Mouse (Mus musculus): ENCODE measurements at regions not wholly inside any gene's neighbourhood (a gene's known extent, or its start where the extent isn't known, plus 50 kb on each side); places are given as distances from the start of the nearest gene placed in this dataset.

DNA sequence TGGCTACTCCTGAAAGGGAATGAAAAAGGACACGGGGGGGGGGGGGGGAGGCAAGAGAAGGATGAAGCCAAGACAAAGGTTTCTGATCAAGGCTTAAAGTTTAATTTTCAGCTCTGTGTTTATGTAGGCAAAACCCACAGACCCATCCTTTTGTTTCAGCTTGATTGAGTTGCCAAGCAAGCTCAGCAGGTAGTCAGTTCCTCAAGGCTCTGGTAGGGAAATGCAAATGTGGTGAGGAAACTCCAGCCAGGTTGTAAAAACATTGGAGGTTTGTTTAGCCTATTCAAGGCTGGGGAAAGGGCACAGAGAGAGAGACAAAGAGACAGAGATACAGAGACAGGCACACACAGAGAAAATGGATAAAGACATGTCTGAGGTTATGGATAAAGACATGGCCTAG is 99.4 kb upstream of the Ddhd1 start:
- H3K27ac ChIP-seq (ENCODE audit: insufficient read depth, low read depth, low read length), result no peak overlapping the region
- TF ChIP-seq CTCF (IDR thresholded peaks at IDR 0.05; ENCODE audit: low read depth, low read length), result no peak
- H3K4me3 ChIP-seq (ENCODE audit: insufficient read depth, low read length), result no peak overlapping the region
- peaks cover 9% of the 10 kb centered on the region for H3K4me1 ChIP-seq (ENCODE audit: control insufficient read depth, insufficient read depth, low read length)

GRCm38 (mm10) chr14:45760890-45761680 is 103.1 kb upstream of the Ddhd1 start:
- Histone ChIP-seq H3K27ac (ENCODE audit: insufficient read depth, low read depth, low read length) (no peak overlapping the region), H3K4me3 (ENCODE audit: insufficient read depth, low read length) (no peak overlapping the region), H3K4me1 (ENCODE audit: control insufficient read depth, insufficient read depth, low read length) (peaks cover 6% of the 10 kb centered on the region; the same call in 1 of the 2 replicates)
- no peak for TF ChIP-seq POLR2A (IDR thresholded peaks at IDR 0.05; ENCODE audit: borderline replicate concordance, low read depth, low read length)
- no peak for TF ChIP-seq CTCF (IDR thresholded peaks at IDR 0.05; ENCODE audit: low read depth, low read length)

- TF ChIP-seq CTCF (IDR thresholded peaks at IDR 0.05; ENCODE audit: low read depth, low read length), result no peak
- TF ChIP-seq POLR2A (IDR thresholded peaks at IDR 0.05; ENCODE audit: borderline replicate concordance, low read depth, low read length), result no peak
- Histone ChIP-seq H3K4me3 (ENCODE audit: insufficient read depth, low read length) (no peak overlapping the region), H3K27ac (ENCODE audit: insufficient read depth, low read depth, low read length) (no peak overlapping the region), H3K4me1 (ENCODE audit: control insufficient read depth, insufficient read depth, low read length) (peaks cover under 1% of the 10 kb centered on the region; the same call in 1 of the 2 replicates)
Measured at GRCm38 (mm10) chr14:45764231-45764630, 106.3 kb upstream of the Ddhd1 start.

DNA sequence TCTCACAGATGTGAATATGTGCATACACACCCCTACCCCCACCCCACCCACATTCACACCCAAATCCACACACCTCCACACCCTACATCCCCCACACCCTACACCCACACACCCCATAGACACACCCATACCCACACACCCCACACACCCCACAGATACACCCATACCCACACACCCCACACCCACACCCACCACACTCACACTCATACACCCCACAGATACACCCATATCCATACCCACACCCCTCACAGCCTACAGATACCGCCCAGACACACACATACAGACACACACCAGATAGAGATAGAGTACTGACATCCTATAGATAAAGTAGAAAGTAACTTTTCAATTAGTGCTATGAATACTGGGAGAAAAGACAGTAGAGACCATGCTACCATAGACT is 108.6 kb upstream of the Ddhd1 start:
- no peak for TF ChIP-seq CTCF (IDR thresholded peaks at IDR 0.05; ENCODE audit: low read depth, low read length)
- TF ChIP-seq POLR2A (IDR thresholded peaks at IDR 0.05; ENCODE audit: borderline replicate concordance, low read depth, low read length), result no peak
- no peak overlapping the region for H3K4me3 ChIP-seq (ENCODE audit: insufficient read depth, low read length)
- peaks cover 3% of the 10 kb centered on the region; the same call in 1 of the 2 replicates for H3K4me1 ChIP-seq (ENCODE audit: control insufficient read depth, insufficient read depth, low read length)

DNA sequence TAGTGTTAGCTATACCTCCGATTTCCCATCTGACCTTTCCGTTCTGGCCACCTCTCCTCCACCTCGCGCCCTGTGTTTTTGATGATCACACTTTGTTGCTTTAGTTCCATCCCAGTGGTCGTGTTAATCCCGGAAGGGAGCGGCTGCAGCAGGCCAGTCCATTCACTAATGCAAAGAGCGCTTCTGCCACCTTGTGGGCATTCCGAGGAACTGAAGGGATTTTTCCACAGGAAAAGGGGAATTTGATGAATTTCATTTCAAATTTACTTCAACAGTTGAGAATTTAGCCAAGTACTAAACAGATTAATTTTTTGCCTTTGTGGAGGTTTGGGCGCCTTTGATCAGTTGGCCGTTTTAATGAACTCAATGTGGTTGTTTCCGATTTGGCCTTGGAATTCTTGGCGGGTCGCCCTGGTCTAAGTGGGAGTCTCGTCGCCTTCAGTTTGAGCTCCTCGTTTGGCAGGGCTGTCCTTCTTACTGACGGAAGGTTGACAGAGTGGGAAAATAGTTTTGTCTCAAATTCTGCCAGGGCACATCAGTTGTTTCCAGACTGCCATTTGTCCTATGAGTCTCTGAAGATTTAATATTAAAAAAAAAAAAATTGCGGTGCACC is 114.8 kb upstream of the Ddhd1 start:
- peak overlapping the region; percentile 12; the same call in 1 of the 2 replicates for H3K4me3 ChIP-seq (ENCODE audit: insufficient read depth, low read length)
- peaks cover 7% of the 10 kb centered on the region; the same call in 1 of the 2 replicates for H3K4me1 ChIP-seq (ENCODE audit: control insufficient read depth, insufficient read depth, low read length)
- H3K27ac ChIP-seq (ENCODE audit: insufficient read depth, low read depth, low read length), result no peak overlapping the region
- TF ChIP-seq POLR2A (IDR thresholded peaks at IDR 0.05; ENCODE audit: borderline replicate concordance, low read depth, low read length) (no peak), CTCF (IDR thresholded peaks at IDR 0.05; ENCODE audit: low read depth, low read length) (peak; percentile 93)

More for the DNA sequence above, 108.6 kb upstream of the Ddhd1 start:
- no peak overlapping the region for H3K27ac ChIP-seq (ENCODE audit: insufficient read depth, low read depth, low read length)

DNA sequence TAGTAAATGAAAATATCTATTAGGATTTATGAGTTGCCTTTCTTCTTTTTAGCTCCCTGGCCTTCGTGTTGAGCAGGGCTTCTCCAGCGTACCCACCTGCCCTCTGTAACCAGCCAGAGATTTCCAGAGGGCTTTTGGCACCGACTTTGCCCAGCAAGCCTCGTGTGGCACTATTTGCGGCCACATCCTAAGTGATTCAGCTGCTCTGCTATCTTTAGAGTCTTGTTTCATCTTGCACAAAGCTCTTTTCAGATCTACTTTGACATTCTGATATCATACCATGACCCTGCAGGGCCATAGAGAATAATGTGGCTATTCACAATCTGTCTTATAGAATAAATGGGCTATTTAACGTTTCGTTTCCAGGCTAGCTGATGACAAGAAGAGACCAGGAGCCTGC is 115.4 kb upstream of the Ddhd1 start:
- Histone ChIP-seq H3K4me3 (ENCODE audit: insufficient read depth, low read length) (no peak overlapping the region), H3K27ac (ENCODE audit: insufficient read depth, low read depth, low read length) (no peak overlapping the region), H3K4me1 (ENCODE audit: control insufficient read depth, insufficient read depth, low read length) (peaks cover 7% of the 10 kb centered on the region; the same call in 1 of the 2 replicates)
- no peak for TF ChIP-seq POLR2A (IDR thresholded peaks at IDR 0.05; ENCODE audit: borderline replicate concordance, low read depth, low read length)
- no peak for TF ChIP-seq CTCF (IDR thresholded peaks at IDR 0.05; ENCODE audit: low read depth, low read length)

DNA sequence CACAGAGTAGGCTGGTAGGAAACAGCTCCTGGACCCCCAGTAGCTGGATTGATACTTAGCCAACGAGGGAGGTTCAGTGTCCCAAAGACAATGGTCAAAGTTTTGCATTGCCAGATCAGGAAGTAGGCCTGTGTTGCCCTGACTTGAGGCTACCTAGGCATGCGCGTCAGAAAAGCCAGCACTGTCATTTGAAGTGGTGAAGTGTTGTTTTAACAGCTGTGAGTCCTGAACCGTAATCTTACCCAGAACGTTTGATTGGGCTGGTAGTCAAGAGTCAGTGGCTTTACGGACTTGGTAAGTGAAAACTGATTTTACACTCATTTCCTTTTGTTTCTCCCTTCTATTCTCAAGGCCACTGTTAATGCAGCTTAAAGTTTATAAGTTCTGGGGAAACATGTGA is 123.9 kb upstream of the Ddhd1 start:
- TF ChIP-seq POLR2A (IDR thresholded peaks at IDR 0.05; ENCODE audit: borderline replicate concordance, low read depth, low read length), result no peak
- TF ChIP-seq CTCF (IDR thresholded peaks at IDR 0.05; ENCODE audit: low read depth, low read length), result no peak
- Histone ChIP-seq H3K4me3 (ENCODE audit: insufficient read depth, low read length) (no peak overlapping the region), H3K4me1 (ENCODE audit: control insufficient read depth, insufficient read depth, low read length) (no peaks in the 10 kb centered on the region), H3K27ac (ENCODE audit: insufficient read depth, low read depth, low read length) (no peak overlapping the region)

DNA sequence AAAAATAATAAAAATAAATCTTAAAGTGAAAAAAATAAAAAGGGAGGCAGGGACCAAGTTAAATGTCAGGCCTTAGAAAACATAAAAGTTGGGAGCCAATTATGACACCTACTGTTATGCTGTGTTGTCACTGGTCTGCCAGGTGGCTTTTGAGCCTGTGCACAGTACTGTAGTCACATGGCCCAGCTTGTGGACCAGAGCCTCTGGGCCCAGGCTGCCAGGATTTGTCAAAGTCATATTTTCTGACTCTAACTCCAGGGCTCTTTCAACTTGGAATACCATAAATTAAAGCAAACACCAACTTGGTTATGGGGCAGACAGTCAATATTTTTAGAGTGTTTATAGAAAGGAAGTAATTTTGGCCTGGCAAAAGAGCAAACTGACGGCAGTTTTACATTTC is 137.0 kb upstream of the Ddhd1 start:
- no peak overlapping the region for H3K4me3 ChIP-seq (ENCODE audit: insufficient read depth, low read length)
- no peaks in the 10 kb centered on the region for H3K4me1 ChIP-seq (ENCODE audit: control insufficient read depth, insufficient read depth, low read length)
- no peak overlapping the region for H3K27ac ChIP-seq (ENCODE audit: insufficient read depth, low read depth, low read length)
- TF ChIP-seq CTCF (IDR thresholded peaks at IDR 0.05; ENCODE audit: low read depth, low read length) (no peak), POLR2A (IDR thresholded peaks at IDR 0.05; ENCODE audit: borderline replicate concordance, low read depth, low read length) (no peak)

- Histone ChIP-seq H3K27ac (ENCODE audit: insufficient read depth, low read depth, low read length) (no peak overlapping the region), H3K4me1 (ENCODE audit: control insufficient read depth, insufficient read depth, low read length) (no peaks in the 10 kb centered on the region), H3K4me3 (ENCODE audit: insufficient read depth, low read length) (no peak overlapping the region)
- TF ChIP-seq CTCF (IDR thresholded peaks at IDR 0.05; ENCODE audit: low read depth, low read length), result no peak
- no peak for TF ChIP-seq POLR2A (IDR thresholded peaks at IDR 0.05; ENCODE audit: borderline replicate concordance, low read depth, low read length)
Measured at GRCm38 (mm10) chr14:45796665-45797319, 138.8 kb upstream of the Ddhd1 start.

DNA sequence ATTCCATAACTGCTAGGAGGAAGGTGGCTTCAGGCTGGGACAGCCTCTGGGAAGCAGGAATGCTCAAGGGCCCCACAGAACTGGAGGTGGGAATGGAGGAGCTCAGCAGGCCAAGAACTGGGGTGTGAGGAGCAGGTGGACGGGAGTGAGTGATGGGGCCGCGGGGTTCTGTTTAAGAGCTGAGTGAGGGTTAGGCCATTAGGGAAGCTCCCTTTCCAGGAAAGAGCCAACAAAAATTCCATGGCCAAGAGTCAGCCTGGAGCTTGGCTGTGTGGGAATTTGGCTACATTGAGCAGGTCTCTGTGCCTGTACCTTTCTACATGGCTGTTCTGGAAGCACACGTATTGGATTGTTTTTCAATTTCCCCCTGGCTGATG is 139.4 kb upstream of the Ddhd1 start:
- TF ChIP-seq CTCF (IDR thresholded peaks at IDR 0.05; ENCODE audit: low read depth, low read length) (no peak), POLR2A (IDR thresholded peaks at IDR 0.05; ENCODE audit: borderline replicate concordance, low read depth, low read length) (no peak)
- no peaks in the 10 kb centered on the region for H3K4me1 ChIP-seq (ENCODE audit: control insufficient read depth, insufficient read depth, low read length)
- no peak overlapping the region for H3K4me3 ChIP-seq (ENCODE audit: insufficient read depth, low read length)
- no peak overlapping the region for H3K27ac ChIP-seq (ENCODE audit: insufficient read depth, low read depth, low read length)

Data from bone marrow macrophage, adult 2 months (primary cell).